Mouse (Mus musculus) heart, adult 2 months (tissue): Measurements from ENCODE around the gene Stx8.

Source experiments
- CTCF ChIP-seq: fragments of 200-600 bp; IDR thresholded peaks from 2 replicates; pipeline ENCODE4 v1.8.1; 2022; ENCODE audit warnings: antibody characterized with exemption, mild to moderate bottlenecking, moderate library complexity
- EP300 ChIP-seq: fragments of 200-500 bp; IDR thresholded peaks from 2 replicates; pipeline ENCODE4 v1.6.1; 2011; ENCODE audit warnings: low read depth, low read length, control low read depth; ENCODE audit not compliant: insufficient read depth
- POLR2A ChIP-seq: fragments of 200-500 bp; IDR thresholded peaks from 2 replicates; pipeline ENCODE4 v1.6.1; 2011; ENCODE audit warnings: mild to moderate bottlenecking, low read depth, low read length, control low read depth; ENCODE audit not compliant: insufficient read depth

DNA sequence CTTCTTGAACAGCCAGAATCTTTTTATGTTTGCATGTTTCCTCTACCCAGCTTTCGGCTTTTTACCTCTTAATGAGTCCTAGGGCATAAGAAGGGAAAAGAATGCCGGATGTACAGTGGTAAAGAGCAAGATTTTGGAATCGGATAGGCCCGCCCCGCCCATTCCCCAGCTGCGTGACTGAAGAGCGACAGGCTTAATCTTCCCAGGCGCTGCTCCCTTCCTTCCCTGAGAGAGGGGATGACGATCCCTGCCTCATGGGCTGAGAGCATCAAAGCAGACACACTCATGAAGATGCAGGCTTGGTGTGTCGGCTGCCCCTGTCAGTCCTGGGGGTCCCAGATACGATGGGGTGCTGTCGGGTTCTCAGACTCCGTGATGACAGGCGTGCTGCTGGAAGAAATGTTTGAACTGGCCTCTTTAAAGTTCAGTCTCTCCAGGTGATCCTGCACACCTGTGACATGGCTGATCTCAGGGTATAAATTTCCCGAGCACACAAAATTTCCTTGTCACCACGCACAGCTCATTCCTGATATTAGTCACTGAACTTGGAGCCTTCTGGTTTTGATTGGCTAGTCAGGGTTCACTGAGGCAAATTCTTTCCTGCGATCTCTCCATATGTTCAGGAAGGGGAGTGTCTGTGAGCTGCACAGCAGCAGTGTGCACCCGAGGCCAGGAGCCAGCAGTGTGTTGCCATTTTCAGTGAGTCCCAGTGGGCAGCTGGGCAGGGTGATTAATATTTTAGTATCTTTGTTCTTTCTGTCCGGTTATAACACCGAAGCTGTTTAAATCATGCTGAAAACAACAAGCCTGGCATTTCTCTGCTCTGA is 70.4 kb downstream of the Stx8 start:
- no peak for TF ChIP-seq CTCF
- no peak for TF ChIP-seq EP300
- TF ChIP-seq POLR2A: no peak
